Mouse (Mus musculus) forebrain, embryonic 14.5 days (tissue): ENCODE results near the gene Ccdc130. TPM values are rescaled to one million over a fixed set of nuclear protein-coding genes. Genes with fewer than 3 reads are reported as not detected.
"Not testable (repeated sequence)": the region's sequence is repeated elsewhere in the genome, so short reads cannot be mapped to it uniquely, and the experiment has no call there.

Experiments used
- ATAC-seq: fragments of 200-750 bp; cut with Nextera tagmentation; 2 replicates; pipeline ENCODE4 v1.8.0; 2017; ENCODE audit warnings: mild to moderate bottlenecking, moderate library complexity
- DNase-seq: peaks from one replicate; pipeline ENCODE4 v3.0.0-alpha.2; 2015; ENCODE audit warnings: low spot score
- H3K27ac ChIP-seq: fragments of 300-500 bp; sonication (generic); 2 replicates; pipeline ENCODE4 v1.5.1; 2014; ENCODE audit warnings: low read depth, mild to moderate bottlenecking, control low read depth, low read length, moderate library complexity
- H3K27me3 ChIP-seq: fragments of 300-500 bp; sonication (generic); replicated peaks from 2 replicates; pipeline ENCODE4 v1.6.1; 2014; ENCODE audit warnings: low read length, control low read depth, mixed read lengths; ENCODE audit not compliant: control insufficient read depth, insufficient read depth
- H3K36me3 ChIP-seq: fragments of 300-500 bp; sonication (generic); 2 replicates; pipeline ENCODE4 v1.6.1; 2014; ENCODE audit warnings: low read length, control low read depth; ENCODE audit not compliant: control insufficient read depth, insufficient read depth
- H3K4me1 ChIP-seq: fragments of 300-500 bp; sonication (generic); 2 replicates; pipeline ENCODE4 v1.6.1; 2014; ENCODE audit warnings: antibody characterized with exemption, low read length, control low read depth; ENCODE audit not compliant: control insufficient read depth, insufficient read depth
- H3K4me2 ChIP-seq: fragments of 300-500 bp; sonication (generic); 2 replicates; pipeline ENCODE4 v1.6.1; 2014; ENCODE audit warnings: mild to moderate bottlenecking, control low read depth, low read length
- H3K4me3 ChIP-seq: fragments of 300-500 bp; sonication (generic); 2 replicates; pipeline ENCODE4 v1.5.1; 2014; ENCODE audit warnings: low read depth, low read length, control low read depth
- H3K9ac ChIP-seq: fragments of 300-500 bp; sonication (generic); 2 replicates; pipeline ENCODE4 v1.6.1; 2014; ENCODE audit warnings: mild to moderate bottlenecking, low read length, control low read depth, moderate library complexity
- H3K9me3 ChIP-seq: fragments of 300-500 bp; sonication (generic); replicated peaks from 2 replicates; pipeline ENCODE4 v1.6.1; 2016; ENCODE audit warnings: low read length, control low read depth, mixed read lengths; ENCODE audit not compliant: control insufficient read depth
- WGBS: fragments of 180-500 bp; shearing (Covaris S2); extraction: QIAGEN DNeasy Blood & Tissue Kit; methylation state at CpG from one replicate; pipeline ENCODE4 v1.1.7; 2014; 5-methylcytosine and 5-hydroxymethylcytosine counted together
- polyA plus RNA-seq: library from polyadenylated mRNA; unstranded; fragments of >200 nt; fragmentation: Nextera tagmentation; extraction: Ambion mirVana; gene quantifications from 2 replicates; pipeline ENCODE4 v1.2.1, GENCODE M21; 2014

Ccdc130 gene
- polyA plus RNA-seq = 27.6 and 28.9 TPM in 2 replicates

DNA sequence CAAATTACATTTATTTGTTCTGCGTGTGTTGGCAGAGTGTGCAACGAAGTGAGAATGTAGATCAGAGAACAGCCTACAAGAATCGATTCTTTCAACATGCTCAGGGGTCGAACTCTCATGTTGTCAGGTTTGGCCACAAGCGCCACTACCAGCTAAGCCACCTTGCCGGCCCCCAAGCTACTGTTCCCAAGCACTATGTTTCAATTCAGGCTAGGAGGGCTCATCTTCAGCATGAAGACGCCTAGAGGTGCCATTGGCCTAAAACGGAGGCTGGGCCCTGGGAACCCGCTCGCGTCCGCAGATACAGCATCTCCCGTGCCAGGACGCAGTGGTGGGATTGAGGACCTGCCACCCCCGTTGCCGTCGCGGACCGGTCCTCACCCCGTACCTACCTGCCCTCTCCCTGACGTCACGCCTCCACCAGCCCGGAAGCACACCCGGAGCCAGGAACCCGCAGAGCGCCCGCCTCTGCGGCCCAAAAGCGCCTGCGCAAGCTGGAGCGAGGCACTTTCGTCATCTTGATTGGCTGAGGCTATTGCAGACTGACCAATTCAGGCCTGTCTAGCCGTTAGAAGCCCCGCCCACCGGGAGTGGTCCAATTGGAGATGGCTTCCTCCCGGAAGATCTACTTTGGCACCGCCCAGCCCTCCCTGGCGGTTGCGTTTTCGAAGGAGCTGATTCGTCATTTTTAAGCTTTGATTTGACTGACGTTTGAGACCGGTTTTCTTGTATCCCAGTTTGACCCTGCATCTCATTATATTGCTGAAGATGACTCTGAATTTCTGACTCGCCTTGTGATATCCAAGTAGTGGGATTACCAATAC is at the start of gene Ccdc130:
Gene Ccdc130 (minus strand): TSS at position 431 of the 824 bp plus-strand sequence.
- under 1% methylated on average over 44 of the region's 44 CpGs for WGBS
- Histone ChIP-seq H3K4me1 (peaks cover 7% of the 10 kb centered on the region), H3K27me3 (no peaks in the 10 kb centered on the region), H3K9me3 (no peaks in the 10 kb centered on the region), H3K36me3 (peaks cover 18% of the 10 kb centered on the region), H3K4me2 (peak within 1 kb of the TSS; percentile 67), H3K27ac (peak within 1 kb of the TSS; percentile 14; the same call in 1 of the 2 replicates), H3K4me3 (peak within 1 kb of the TSS; percentile 75), H3K9ac (peak within 1 kb of the TSS; percentile 85)
- ATAC-seq = peak; percentile 99
- peak; percentile 100 for DNase-seq

DNA sequence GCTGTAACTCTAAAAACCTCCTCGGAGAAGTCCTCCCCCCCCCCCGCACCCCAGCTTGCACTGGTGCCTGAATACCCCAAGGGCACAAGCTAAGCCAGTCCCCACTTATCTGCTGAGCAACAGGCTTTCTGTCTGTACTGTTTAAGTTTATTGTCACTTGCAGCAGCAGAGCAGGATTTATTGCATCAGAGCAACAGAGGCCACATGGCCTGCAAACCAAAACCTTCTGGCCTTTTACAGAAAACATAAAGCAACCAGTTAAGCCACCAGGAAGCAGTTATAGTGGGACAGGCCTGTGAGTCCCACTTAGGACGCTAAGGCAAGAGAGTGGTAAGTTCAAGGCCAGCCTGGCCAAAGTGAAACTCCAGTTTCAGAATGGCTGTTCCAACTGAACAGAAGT is 38.2 kb upstream of the Ccdc130 start:
- DNase-seq (no peak), ATAC-seq (no peak)
- WGBS = 68% methylated on average over 3 of the region's 3 CpGs
- Histone ChIP-seq H3K4me2 (no peak overlapping the region), H3K9me3 (no peaks in the 10 kb centered on the region), H3K27me3 (no peaks in the 10 kb centered on the region), H3K4me1 (no peaks in the 10 kb centered on the region), H3K36me3 (no peaks in the 10 kb centered on the region), H3K27ac (no peak overlapping the region), H3K9ac (no peak overlapping the region), H3K4me3 (no peak overlapping the region)

DNA sequence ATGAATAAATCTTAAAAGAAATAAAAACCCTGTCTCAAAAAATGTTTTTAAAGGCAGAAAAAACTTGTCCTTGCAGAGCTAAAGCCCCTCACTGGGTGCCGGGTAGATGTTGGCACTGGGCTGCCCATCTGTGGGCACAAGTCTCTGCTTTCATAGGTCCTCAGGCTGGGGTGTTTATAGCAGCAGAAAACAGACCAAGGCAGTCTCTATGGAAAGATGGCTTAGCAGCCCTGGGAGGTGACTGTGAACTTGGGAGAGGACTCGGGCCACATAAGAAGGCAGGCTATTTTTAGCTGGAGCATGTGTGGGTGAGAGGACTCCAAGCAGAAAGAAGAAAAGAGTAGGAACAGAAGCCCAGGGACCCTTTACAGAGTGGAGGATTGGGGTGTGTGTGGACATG is 33.8 kb upstream of the Ccdc130 start:
- H3K36me3 ChIP-seq = no peaks in the 10 kb centered on the region
- ATAC-seq (no peak), DNase-seq (no peak)
- H3K9ac ChIP-seq = no peak overlapping the region
- H3K27me3 ChIP-seq = no peaks in the 10 kb centered on the region
- WGBS = 92% methylated on average over 2 of the region's 2 CpGs
- no peak overlapping the region for H3K4me3 ChIP-seq
- no peak overlapping the region for H3K27ac ChIP-seq
- H3K4me2 ChIP-seq = no peak overlapping the region
- no peaks in the 10 kb centered on the region for H3K9me3 ChIP-seq
- no peaks in the 10 kb centered on the region for H3K4me1 ChIP-seq

DNA sequence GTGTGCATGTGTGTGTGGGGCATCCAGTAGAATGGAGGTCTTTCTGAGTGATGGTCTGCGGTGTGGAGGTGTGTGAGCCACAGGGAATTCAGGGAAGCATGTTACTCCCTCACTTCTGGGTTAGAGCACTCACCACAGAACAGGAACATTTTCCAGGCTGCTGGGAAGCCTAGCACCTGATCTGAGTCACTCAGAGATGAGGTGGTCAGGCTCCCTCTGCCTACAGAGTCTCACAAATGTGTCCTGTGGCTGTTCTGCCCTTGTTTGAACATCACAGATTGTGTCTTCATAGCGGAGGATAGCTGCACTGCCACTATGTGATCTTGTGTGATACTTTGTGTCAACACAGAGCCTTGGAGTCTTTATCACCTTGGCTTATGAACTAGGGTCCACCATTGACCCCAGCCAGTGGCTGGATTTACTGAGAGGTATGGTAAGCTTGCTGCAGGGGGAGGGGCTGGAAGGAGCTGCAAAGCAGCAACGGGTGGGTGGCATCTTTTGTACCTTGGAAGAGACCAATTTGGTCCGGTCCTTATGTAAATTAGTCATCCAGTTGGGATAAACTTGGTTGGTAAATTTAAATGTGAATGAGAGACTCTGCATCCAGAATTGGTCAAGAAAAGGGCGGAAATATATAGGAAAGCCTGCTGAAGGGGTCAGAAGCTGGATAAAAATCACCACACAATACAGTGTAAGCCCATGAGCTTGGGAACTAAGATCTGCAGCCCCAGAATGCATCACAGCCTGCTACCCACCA is 27.0 kb upstream of the Ccdc130 start:
- Histone ChIP-seq H3K4me1 (no peaks in the 10 kb centered on the region), H3K27me3 (no peaks in the 10 kb centered on the region), H3K4me3 (no peak overlapping the region), H3K9ac (no peak overlapping the region), H3K4me2 (no peak overlapping the region), H3K36me3 (no peaks in the 10 kb centered on the region), H3K27ac (no peak overlapping the region), H3K9me3 (no peaks in the 10 kb centered on the region)
- ATAC-seq (no peak), DNase-seq (no peak)
- WGBS = 64% methylated on average over 5 of the region's 5 CpGs

DNA sequence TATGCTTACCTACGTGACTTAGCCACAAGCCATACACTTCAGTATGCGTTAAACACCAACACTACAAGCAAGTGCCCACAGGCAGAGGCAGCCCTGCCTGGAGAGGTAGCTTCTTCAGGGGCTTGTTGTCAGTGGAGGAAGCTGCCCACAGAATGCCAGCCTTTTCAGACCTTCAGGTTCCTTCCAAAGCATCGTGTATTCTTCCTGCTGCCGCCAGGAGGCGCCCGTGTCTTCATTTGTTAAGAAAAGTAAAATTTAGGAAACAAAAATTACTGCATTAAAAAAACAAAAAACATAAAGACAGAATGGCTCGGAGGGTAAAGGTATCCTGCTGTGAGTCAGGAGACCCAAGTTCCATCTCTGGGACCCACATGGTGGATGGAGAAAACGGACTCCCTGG is 21.5 kb upstream of the Ccdc130 start:
- Histone ChIP-seq H3K4me3 (no peak overlapping the region), H3K4me1 (no peaks in the 10 kb centered on the region), H3K4me2 (no peak overlapping the region), H3K27me3 (no peaks in the 10 kb centered on the region), H3K27ac (no peak overlapping the region), H3K36me3 (no peaks in the 10 kb centered on the region), H3K9ac (no peak overlapping the region), H3K9me3 (no peaks in the 10 kb centered on the region)
- WGBS = 24% methylated on average over 8 of the region's 8 CpGs
- peak; percentile 83 for DNase-seq
- ATAC-seq = no peak

GRCm38 (mm10) chr8:84291086-84291485 is 20.9 kb upstream of the Ccdc130 start:
- DNase-seq = no peak
- H3K4me2 ChIP-seq = no peak overlapping the region
- no peaks in the 10 kb centered on the region for H3K36me3 ChIP-seq
- no peaks in the 10 kb centered on the region for H3K27me3 ChIP-seq
- 63% methylated on average over 5 of the region's 5 CpGs for WGBS
- ATAC-seq = no peak
- H3K9me3 ChIP-seq = no peaks in the 10 kb centered on the region
- no peak overlapping the region for H3K4me3 ChIP-seq
- no peak overlapping the region for H3K9ac ChIP-seq
- no peaks in the 10 kb centered on the region for H3K4me1 ChIP-seq
- no peak overlapping the region for H3K27ac ChIP-seq

DNA sequence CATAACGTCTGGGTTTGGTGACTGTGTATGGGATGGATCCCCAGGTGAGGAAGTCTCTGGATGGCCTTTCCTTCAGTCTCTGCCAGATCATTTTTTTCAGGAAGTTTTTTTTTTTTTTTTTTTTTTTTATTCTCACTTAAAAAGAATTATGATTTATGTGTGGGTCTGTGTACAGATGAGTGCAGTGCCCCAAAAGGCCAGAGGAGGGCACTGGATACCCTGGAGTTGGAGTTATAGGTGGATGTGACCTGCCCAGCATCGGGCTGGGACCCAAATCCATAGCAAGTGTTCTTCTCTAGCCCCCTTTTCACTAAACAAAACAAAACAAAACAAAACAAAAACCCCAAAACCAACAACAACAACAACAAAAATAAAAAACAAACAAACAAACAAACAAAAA is 18.7 kb upstream of the Ccdc130 start:
- Histone ChIP-seq H3K4me3 (no peak overlapping the region), H3K4me1 (no peaks in the 10 kb centered on the region), H3K27ac (no peak overlapping the region), H3K9ac (no peak overlapping the region), H3K9me3 (no peaks in the 10 kb centered on the region), H3K27me3 (no peaks in the 10 kb centered on the region), H3K4me2 (no peak overlapping the region), H3K36me3 (no peaks in the 10 kb centered on the region)
- DNase-seq = no peak
- 55% methylated on average over 2 of the region's 2 CpGs for WGBS
- no peak for ATAC-seq

GRCm38 (mm10) chr8:84285665-84286064 is 15.5 kb upstream of the Ccdc130 start:
- not testable (repeated sequence) for H3K9ac ChIP-seq, H3K4me2 ChIP-seq, H3K4me1 ChIP-seq, H3K9me3 ChIP-seq, ATAC-seq, H3K27me3 ChIP-seq, H3K4me3 ChIP-seq, H3K36me3 ChIP-seq, H3K27ac ChIP-seq
- peak; percentile 37 for DNase-seq
- 53% methylated on average over 4 of the region's 5 CpGs for WGBS

- DNase-seq = no peak
These were observed 14.5 kb upstream of the Ccdc130 start for GRCm38 (mm10) chr8:84284608-84285063.

More at GRCm38 (mm10) chr8:84284608-84285063, 14.5 kb upstream of the Ccdc130 start:
- no peak overlapping the region for H3K9ac ChIP-seq
- H3K36me3 ChIP-seq = no peaks in the 10 kb centered on the region
- no peak overlapping the region for H3K27ac ChIP-seq
- WGBS = 45% methylated on average over 9 of the region's 9 CpGs
- no peak for ATAC-seq
- no peaks in the 10 kb centered on the region for H3K27me3 ChIP-seq
- H3K9me3 ChIP-seq = no peaks in the 10 kb centered on the region
- H3K4me1 ChIP-seq = no peaks in the 10 kb centered on the region
- no peak overlapping the region for H3K4me2 ChIP-seq
- no peak overlapping the region for H3K4me3 ChIP-seq
